Mouse (Mus musculus): ENCODE data around the gene Stambpl1. TPM values are rescaled to one million over a fixed set of nuclear protein-coding genes. Genes with fewer than 3 reads are reported as not detected.

The Stambpl1 gene
- total RNA-seq, 1 experiment, result 5.1 TPM

GRCm38 (mm10) chr19:34241247-34241915, 49.4 kb downstream of the Stambpl1 start:
- Histone ChIP-seq H3K27ac (ENCODE audit: insufficient read depth, low read depth, low read length, poor library complexity, severe bottlenecking) (no peak overlapping the region), H3K36me3 (ENCODE audit: control insufficient read depth, insufficient read depth, low read length, poor library complexity, severe bottlenecking) (no peaks in the 10 kb centered on the region), H3K9ac (ENCODE audit: insufficient read depth, low read depth, low read length, poor library complexity, severe bottlenecking) (no peak overlapping the region), H3K9me3 (ENCODE audit: control insufficient read depth, insufficient read depth, low read depth, low read length) (no peaks in the 10 kb centered on the region), H3K4me1 (ENCODE audit: control insufficient read depth in 2 of 2, insufficient read depth in 2 of 2, low read length in 2 of 2, poor library complexity in 1 of 2) (no peaks in the 10 kb centered on the region), H3K4me3 (ENCODE audit: insufficient read depth in 1 of 2, low read depth in 1 of 2, low read length in 2 of 2, poor library complexity in 1 of 2, severe bottlenecking in 1 of 2) (no peak overlapping the region)
- no peak for DNase-seq (ENCODE audit: low read depth, low spot score)
- in situ Hi-C loops (cut with MboI; ENCODE audit: low sequenced_read_pairs in 2 of 2, unreplicated experiment in 2 of 2), result loop anchor here (5.0 to 10.0 kb wide), 2 partner anchors 243 to 251 kb away; no protein-coding TSS in a partner anchor
- TF ChIP-seq HCFC1 (IDR thresholded peaks at IDR 0.05; ENCODE audit: borderline replicate concordance, insufficient read depth, low read length), result no peak
- TF ChIP-seq CHD2 (IDR thresholded peaks at IDR 0.05; ENCODE audit: low read depth, low read length), result no peak
- 0 out of 2 replicates have a peak, but pooled peaks have one; percentile 14 for TF ChIP-seq ZC3H11A (IDR thresholded peaks at IDR 0.05; ENCODE audit: borderline replicate concordance, low read depth, low read length)
- no peak for TF ChIP-seq ZNF384 (IDR thresholded peaks at IDR 0.05; ENCODE audit: low read depth, low read length)
- TF ChIP-seq MAFK (IDR thresholded peaks at IDR 0.05; ENCODE audit: insufficient read depth, low read depth, low read length), result no peak

GRCm38 (mm10) chr19:34242925-34243324, 50.9 kb downstream of the Stambpl1 start:
- in situ Hi-C loops (cut with MboI; ENCODE audit: low sequenced_read_pairs in 2 of 2, unreplicated experiment in 2 of 2), result loop anchor here (5.0 to 10.0 kb wide), 2 partner anchors 242 to 249 kb away; no protein-coding TSS in a partner anchor
- H3K36me3 ChIP-seq (ENCODE audit: control insufficient read depth, insufficient read depth, low read length, poor library complexity, severe bottlenecking), result no peaks in the 10 kb centered on the region
- H3K4me3 ChIP-seq (ENCODE audit: insufficient read depth in 1 of 2, low read depth in 1 of 2, low read length in 2 of 2, poor library complexity in 1 of 2, severe bottlenecking in 1 of 2), result no peak overlapping the region

DNA sequence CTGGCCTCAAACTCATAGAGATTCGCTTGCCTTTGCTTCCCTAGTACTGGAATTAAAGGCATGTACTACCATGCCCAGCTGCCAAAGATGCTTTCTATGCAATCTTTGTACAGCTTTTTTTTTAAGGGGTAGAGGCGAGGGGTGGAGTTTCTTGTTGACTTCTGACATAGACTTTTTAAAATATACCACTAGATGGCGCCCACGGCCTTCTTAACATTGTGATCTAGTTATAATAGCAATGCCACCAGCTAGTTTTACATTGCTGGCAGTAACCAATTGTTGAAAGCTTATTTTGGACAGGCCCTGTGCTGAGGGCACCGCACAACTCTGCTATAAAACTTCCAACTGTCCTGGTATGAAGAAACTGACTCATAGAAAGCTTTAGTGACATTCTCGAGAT, 52.0 kb downstream of the Stambpl1 start:
- H3K4me1 ChIP-seq (ENCODE audit: control insufficient read depth in 2 of 2, insufficient read depth in 2 of 2, low read length in 2 of 2, poor library complexity in 1 of 2), result no peaks in the 10 kb centered on the region
- no peak for TF ChIP-seq CHD2 (IDR thresholded peaks at IDR 0.05; ENCODE audit: low read depth, low read length)
- peak; percentile 46; the same call in 1 of the 2 replicates for TF ChIP-seq ZC3H11A (IDR thresholded peaks at IDR 0.05; ENCODE audit: borderline replicate concordance, low read depth, low read length)
- TF ChIP-seq ZNF384 (IDR thresholded peaks at IDR 0.05; ENCODE audit: low read depth, low read length), result peak; percentile 41; the same call in 1 of the 2 replicates
- TF ChIP-seq MAFK (IDR thresholded peaks at IDR 0.05; ENCODE audit: insufficient read depth, low read depth, low read length), result no peak
- DNase-seq (ENCODE audit: low read depth, low spot score), result peak; percentile 64
- H3K9me3 ChIP-seq (ENCODE audit: control insufficient read depth, insufficient read depth, low read depth, low read length), result no peaks in the 10 kb centered on the region
- H3K27ac ChIP-seq (ENCODE audit: insufficient read depth, low read depth, low read length, poor library complexity, severe bottlenecking), result no peak overlapping the region
- H3K4me3 ChIP-seq (ENCODE audit: insufficient read depth in 1 of 2, low read depth in 1 of 2, low read length in 2 of 2, poor library complexity in 1 of 2, severe bottlenecking in 1 of 2), result no peak overlapping the region
- H3K9ac ChIP-seq (ENCODE audit: insufficient read depth, low read depth, low read length, poor library complexity, severe bottlenecking), result no peak overlapping the region
- no peaks in the 10 kb centered on the region for H3K36me3 ChIP-seq (ENCODE audit: control insufficient read depth, insufficient read depth, low read length, poor library complexity, severe bottlenecking)
- in situ Hi-C loops (cut with MboI; ENCODE audit: low sequenced_read_pairs in 2 of 2, unreplicated experiment in 2 of 2), result loop anchor here (5.0 to 10.0 kb wide), 2 partner anchors 241 to 248 kb away; no protein-coding TSS in a partner anchor

More at GRCm38 (mm10) chr19:34242925-34243324, 50.9 kb downstream of the Stambpl1 start:
- Histone ChIP-seq H3K9me3 (ENCODE audit: control insufficient read depth, insufficient read depth, low read depth, low read length) (no peaks in the 10 kb centered on the region), H3K27ac (ENCODE audit: insufficient read depth, low read depth, low read length, poor library complexity, severe bottlenecking) (no peak overlapping the region), H3K4me1 (ENCODE audit: control insufficient read depth in 2 of 2, insufficient read depth in 2 of 2, low read length in 2 of 2, poor library complexity in 1 of 2) (no peaks in the 10 kb centered on the region), H3K9ac (ENCODE audit: insufficient read depth, low read depth, low read length, poor library complexity, severe bottlenecking) (no peak overlapping the region)
- no peak for TF ChIP-seq CHD2 (IDR thresholded peaks at IDR 0.05; ENCODE audit: low read depth, low read length)
- no peak for TF ChIP-seq HCFC1 (IDR thresholded peaks at IDR 0.05; ENCODE audit: borderline replicate concordance, insufficient read depth, low read length)
- TF ChIP-seq ZNF384 (IDR thresholded peaks at IDR 0.05; ENCODE audit: low read depth, low read length), result no peak
- TF ChIP-seq MAFK (IDR thresholded peaks at IDR 0.05; ENCODE audit: insufficient read depth, low read depth, low read length), result no peak
- TF ChIP-seq ZC3H11A (IDR thresholded peaks at IDR 0.05; ENCODE audit: borderline replicate concordance, low read depth, low read length), result no peak
- no peak for DNase-seq (ENCODE audit: low read depth, low spot score)

DNA sequence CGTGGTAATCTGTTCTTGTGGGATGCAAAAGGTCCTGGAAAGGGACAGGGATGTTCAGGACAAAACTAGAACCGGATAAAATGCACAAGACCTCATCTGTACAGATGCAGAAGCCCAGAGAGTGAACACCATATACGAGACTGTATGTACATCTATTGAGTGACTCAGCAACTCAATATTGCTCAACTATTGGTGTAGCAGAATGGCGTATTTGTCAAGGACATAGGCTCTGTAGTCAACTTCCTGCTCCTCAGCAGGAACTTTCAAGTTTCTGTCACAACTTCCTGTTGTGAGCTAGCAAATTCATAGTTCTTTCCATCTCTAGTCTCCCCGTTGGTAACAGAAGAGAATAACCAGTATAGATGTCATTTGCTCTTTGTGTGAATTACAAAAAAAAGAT, 56.5 kb downstream of the Stambpl1 start:
- in situ Hi-C loops (cut with MboI; ENCODE audit: low sequenced_read_pairs in 2 of 2, unreplicated experiment in 2 of 2), result loop anchor here in 1 of 2 experiments (10.0 kb wide), 1 partner anchor 236 kb away; no protein-coding TSS in a partner anchor
- no peaks in the 10 kb centered on the region for H3K4me1 ChIP-seq (ENCODE audit: control insufficient read depth in 2 of 2, insufficient read depth in 2 of 2, low read length in 2 of 2, poor library complexity in 1 of 2)
- DNase-seq (ENCODE audit: low read depth, low spot score), result no peak

More for the DNA sequence above, 56.5 kb downstream of the Stambpl1 start:
- H3K9ac ChIP-seq (ENCODE audit: insufficient read depth, low read depth, low read length, poor library complexity, severe bottlenecking), result no peak overlapping the region
- no peak overlapping the region for H3K4me3 ChIP-seq (ENCODE audit: insufficient read depth in 1 of 2, low read depth in 1 of 2, low read length in 2 of 2, poor library complexity in 1 of 2, severe bottlenecking in 1 of 2)
- no peaks in the 10 kb centered on the region for H3K9me3 ChIP-seq (ENCODE audit: control insufficient read depth, insufficient read depth, low read depth, low read length)
- no peaks in the 10 kb centered on the region for H3K36me3 ChIP-seq (ENCODE audit: control insufficient read depth, insufficient read depth, low read length, poor library complexity, severe bottlenecking)
- TF ChIP-seq ZNF384 (IDR thresholded peaks at IDR 0.05; ENCODE audit: low read depth, low read length) (no peak), HCFC1 (IDR thresholded peaks at IDR 0.05; ENCODE audit: borderline replicate concordance, insufficient read depth, low read length) (no peak), CHD2 (IDR thresholded peaks at IDR 0.05; ENCODE audit: low read depth, low read length) (no peak), MAFK (IDR thresholded peaks at IDR 0.05; ENCODE audit: insufficient read depth, low read depth, low read length) (no peak), ZC3H11A (IDR thresholded peaks at IDR 0.05; ENCODE audit: borderline replicate concordance, low read depth, low read length) (no peak)
- H3K27ac ChIP-seq (ENCODE audit: insufficient read depth, low read depth, low read length, poor library complexity, severe bottlenecking), result no peak overlapping the region

All from ES-E14 (cell line).